Mouse (Mus musculus) erythroid progenitor cell, adult 5-6 weeks (primary cell): ENCODE data around the gene Fgd2. TPM values are rescaled to one million over a fixed set of nuclear protein-coding genes. Genes with fewer than 3 reads are reported as not detected.

ENCODE experiments used
- ATAC-seq: replicated peaks from 2 replicates; pipeline ENCODE4 v1.8.0; 2016; ENCODE audit warnings: moderate number of reproducible peaks, mild to moderate bottlenecking, moderate TSS enrichment, inconsistent platforms; ENCODE audit not compliant: poor library complexity, low FRiP score, severe bottlenecking
- total RNA-seq, 2 experiments: library from RNA; stranded (forward) in 1 of 2; stranded (reverse) in 1 of 2; fragments of 150-400 nt in 1 of 2; fragments of 186-747, 209-891 nt in 1 of 2; gene quantifications; 2 replicates each; pipeline versions ENCODE4 v1.2.3 to v1.2.4; 2015 to 2017; ENCODE audit warnings: low replicate concordance in 2 of 2

Fgd2 gene
- total RNA-seq, 2 experiments from 2014 or later = 0.98 to 6.3 TPM

DNA sequence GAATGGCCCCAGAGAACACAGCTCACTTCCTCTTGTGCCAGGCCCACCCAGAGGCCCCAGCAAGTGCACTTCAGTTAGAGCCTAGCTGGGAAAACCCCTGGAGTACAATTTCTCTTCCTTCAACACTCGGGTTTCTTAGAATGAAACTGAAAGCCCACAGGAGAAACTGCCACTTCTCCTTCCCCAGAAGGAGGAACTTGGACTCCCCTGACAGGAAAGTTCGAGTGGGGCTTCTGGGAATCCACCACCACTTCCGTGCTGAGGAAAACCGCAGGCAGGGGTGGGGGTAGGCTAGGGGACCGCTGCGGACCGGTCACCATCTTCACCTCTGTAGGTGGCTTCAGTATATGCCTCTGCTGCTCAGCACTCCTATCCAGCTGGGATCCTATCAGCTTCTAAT is 34.7 kb downstream of the Fgd2 start:
- no peak for ATAC-seq

DNA sequence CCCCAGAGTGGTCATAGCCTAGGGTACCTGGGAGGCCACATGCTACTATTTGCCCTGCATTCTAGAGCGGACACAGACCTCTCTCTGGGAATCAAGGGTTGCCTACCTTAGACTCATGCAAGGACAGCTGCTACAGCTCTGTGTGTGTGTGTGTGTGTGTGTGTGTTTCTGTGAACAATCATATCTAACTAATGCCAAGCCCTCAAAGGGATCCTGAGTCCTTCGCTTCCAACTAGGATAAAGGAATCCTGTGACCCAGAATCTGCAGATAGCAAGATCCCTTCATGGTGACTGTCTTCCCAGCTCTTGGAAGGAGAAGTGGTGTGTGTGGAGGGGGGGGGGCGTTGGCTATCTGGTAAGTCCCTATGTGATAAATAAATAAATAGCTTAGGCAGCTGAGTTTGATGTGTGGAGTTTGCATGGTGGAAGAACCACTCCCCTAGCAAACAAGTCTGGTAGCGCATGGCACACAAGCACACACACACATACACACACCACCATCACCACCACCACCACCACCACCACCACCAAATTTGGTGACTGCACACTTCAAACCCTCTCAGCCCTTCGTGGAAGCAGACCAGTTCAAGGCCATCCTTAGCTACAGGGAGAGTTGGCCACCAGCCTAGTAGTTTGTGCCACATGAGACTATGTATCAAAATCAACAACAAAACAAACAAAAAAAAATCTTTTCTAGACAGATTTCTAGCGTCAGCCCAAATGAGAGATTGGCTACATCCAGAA is 35.5 kb downstream of the Fgd2 start:
- no peak for ATAC-seq

- peak; percentile 88 for ATAC-seq
These were observed 36.1 kb downstream of the Fgd2 start for GRCm38 (mm10) chr17:29396821-29397242.

DNA sequence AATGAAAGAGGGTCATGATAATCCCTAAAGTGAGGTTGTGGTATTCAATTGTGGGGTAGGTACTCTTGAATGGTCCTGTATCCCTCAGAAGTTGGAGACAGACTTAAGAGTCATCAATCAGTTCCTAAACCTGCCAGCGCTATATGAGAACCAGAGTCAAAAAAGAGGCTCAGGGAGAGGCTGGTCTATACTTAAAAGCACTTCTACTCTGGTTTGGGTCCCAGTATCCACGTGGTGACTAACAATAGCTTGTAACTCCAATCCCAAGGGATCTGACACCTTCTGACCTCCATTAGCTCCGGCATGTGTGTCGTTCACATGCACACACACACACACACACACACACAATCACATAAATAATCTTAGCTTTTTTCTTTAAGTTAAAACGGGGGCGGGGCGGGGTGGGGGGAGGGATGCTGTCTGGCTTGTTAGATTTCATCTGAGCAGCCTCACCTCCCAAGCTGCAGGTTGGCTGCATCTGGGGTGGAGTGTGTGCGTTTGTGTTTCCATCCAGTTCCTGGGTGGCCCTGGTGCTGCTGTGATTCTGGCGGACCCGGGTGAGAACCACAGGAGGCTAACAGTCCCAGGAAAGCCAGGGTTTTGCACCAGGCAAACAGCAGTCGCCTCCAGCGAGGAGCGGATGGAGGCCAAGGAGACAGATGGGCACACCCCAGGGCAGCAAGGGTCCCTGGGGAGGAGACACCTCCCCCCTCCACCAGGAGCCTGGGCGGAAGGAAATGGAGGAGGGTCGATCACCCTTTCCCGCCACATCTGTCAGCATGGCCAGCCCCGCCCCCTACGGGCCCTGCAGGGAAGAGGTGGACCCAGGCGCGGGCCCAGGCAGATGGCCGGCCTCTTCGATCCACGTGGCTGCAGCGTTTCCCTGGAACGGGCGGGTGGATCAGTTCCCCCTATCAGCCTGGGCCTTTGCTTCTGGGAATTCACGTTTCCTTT is 37.0 kb downstream of the Fgd2 start:
- ATAC-seq = peak; percentile 67

DNA sequence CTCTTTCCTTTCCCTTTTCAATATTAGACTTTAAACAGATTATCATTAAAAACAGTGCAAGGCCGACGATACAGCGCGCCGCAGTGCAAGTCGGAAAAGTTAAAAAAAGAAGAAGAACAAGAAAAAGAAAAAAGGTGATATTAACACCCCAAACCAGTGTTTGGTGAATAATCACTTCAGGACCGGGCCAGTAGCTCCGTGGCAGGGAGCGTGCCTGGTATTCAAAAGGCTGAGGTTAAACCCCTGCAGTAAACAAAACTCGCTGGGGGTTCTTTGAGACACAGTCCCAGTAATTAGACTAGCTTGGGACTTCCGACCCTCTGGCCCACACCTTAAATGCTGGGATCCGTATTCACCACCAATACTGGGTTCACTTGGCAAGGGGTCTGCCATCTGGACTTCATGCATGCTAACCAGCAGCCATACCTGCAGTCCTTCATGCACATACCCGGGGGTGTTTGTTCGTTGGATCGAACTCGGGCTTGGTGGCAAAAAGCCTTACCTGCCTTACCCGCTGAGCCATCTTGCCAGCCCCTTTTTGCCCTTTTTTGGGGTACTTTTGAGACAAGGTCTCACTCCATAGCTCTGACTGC is 37.8 kb downstream of the Fgd2 start:
- no peak for ATAC-seq

- ATAC-seq = no peak
These were observed 38.7 kb downstream of the Fgd2 start for GRCm38 (mm10) chr17:29399241-29399910.

DNA sequence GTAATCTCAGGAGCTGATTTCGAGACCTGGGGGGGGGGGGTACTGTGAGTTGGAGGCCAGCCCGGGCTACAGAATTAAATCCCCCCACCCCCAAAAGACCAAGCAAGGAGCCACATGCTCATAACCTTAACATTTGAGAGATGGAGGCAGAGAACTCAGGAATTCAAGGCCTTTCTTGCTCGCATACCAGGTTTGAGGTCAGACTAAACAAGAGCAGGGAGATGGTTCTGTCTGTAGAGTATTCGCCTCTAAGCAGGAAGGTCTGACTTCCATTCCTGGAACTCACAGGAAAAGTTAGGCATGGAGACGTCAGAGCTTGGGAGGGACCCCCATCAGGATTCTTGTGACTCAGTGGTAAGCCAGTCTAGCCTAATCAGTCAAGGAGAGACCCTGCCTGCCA is 39.3 kb downstream of the Fgd2 start:
- ATAC-seq = no peak

DNA sequence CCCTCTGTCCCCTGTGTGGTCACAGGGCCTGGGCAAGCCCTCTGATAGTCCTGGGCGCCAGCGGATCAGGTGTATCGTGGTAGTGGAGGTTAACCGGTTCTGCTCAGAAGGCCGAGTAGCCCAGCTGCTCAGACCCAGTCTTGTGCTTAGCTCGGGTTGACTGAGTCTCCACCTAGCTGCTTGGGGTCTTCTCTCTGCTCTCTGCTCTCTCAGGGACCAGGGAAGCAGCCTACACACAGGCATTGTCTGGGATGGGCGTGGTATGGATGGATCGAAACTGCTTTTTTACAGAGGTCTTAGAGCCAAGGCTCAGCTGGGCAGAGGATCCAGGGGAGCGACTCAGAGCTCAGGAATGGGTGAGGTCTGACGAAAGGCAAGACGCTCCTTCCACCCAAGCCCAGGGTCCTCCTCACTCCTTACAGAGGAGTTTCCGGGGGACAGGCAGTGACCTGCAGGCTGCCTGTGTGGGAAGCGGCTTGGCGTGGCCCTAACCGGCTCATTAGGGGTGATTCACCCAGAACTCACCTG is 41.1 kb downstream of the Fgd2 start:
- no peak for ATAC-seq

DNA sequence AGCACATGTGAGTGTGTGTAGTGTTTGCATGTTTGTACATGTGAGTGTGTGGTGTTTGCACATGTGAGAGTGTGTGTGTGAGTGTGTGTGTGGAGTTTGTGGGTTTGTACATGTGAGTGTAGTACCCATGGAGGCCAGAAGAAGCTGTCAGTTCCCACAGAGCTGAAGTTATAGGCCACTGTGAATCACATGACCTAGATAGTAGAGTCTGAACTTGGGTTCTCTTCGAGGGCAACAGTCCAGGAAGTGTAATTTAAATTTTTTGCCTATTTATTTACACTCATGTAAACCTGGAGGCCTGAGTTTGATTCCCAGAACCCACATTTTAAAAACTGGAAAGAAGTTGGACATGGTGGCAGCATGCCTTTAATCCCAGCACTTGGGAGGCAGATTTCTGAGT is 42.5 kb downstream of the Fgd2 start:
- no peak for ATAC-seq

- no peak for ATAC-seq
These were observed 44.8 kb downstream of the Fgd2 start for GRCm38 (mm10) chr17:29405501-29405900.

GRCm38 (mm10) chr17:29406077-29406476 is 45.4 kb downstream of the Fgd2 start:
- no peak for ATAC-seq

DNA sequence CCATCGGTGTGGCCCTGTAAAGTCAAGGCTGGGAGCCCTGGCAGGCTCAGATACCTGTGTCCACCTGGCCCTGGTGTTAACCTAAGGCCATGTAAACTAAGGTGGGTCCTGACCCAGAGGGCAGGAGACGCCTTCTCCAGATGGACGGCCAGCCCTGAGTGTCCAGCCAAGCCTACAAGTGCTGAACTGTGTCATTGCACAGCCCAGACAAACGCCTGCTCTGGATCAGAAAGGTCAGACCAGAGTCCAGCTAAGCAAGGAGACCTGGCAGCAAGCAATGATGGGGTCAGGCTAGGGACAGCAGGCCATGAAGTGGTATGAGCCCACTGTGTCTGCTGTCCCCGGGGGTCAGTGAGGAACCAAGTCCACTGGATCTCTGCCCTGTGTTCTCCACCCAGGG is 46.7 kb downstream of the Fgd2 start:
- ATAC-seq = no peak

GRCm38 (mm10) chr17:29408364-29408763 is 47.6 kb downstream of the Fgd2 start:
- ATAC-seq = no peak

GRCm38 (mm10) chr17:29409800-29410343 is 49.2 kb downstream of the Fgd2 start:
- ATAC-seq = peak; percentile 97

GRCm38 (mm10) chr17:29411821-29412425 is 51.2 kb downstream of the Fgd2 start:
- ATAC-seq = no peak

- ATAC-seq = no peak
These were observed 53.9 kb downstream of the Fgd2 start for GRCm38 (mm10) chr17:29414566-29414965.

- ATAC-seq = no peak
These were observed 55.3 kb downstream of the Fgd2 start for GRCm38 (mm10) chr17:29415761-29416662.

DNA sequence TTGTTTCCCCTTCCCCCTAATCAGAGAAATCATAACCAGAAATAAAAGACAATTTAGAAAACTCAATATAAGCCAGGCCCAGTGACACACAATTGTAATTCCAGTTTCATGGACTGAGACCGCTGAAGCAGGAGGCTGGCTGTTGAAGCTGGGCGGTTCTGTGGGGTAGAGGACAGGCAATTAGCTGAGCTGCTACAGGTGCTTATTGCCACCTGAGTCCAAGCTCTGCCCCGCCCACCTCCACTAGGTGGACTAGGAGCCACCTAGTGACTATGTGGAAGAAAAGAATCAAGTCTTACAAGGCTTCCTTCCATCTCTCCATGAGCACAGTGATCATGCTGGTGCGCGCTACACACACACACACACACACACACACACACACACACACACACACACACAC is 56.0 kb downstream of the Fgd2 start:
- no peak for ATAC-seq
